Mouse (Mus musculus): ENCODE data around the gene Trpc7.

DNA sequence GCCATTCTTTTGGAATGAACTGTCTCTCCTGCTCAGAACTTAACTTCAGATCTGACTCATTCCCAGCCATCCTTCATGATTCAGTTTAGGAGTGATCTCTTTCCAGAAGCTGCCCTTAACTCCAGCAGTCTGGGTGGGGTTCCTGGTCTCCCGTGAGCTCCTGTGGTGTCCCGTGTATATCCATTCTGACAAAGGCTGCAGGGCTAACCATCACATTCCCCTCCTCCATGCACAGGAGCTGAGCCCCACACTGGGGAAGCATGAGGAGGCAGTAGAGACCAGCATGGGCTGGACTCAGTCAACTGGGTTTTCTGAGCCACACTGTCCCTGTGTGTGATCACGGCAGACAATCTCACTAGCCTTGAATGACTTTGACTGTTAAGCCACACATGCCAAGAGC, 90.7 kb downstream of the Trpc7 start:
- TF ChIP-seq CTCF (IDR thresholded peaks at IDR 0.05; ENCODE audit: control insufficient read depth, insufficient read depth, low read length), result no peak
- no peak for TF ChIP-seq POLR2A (IDR thresholded peaks at IDR 0.05; ENCODE audit: borderline replicate concordance, control insufficient read depth, low read depth, low read length)

Measured in bone marrow, adult 2 months (tissue).